Mouse (Mus musculus) liver, embryonic 14.5 days (tissue): Measurements from ENCODE around the gene Dexi.
A peak's percentile ranks its signal among the peaks of the same experiment; 100 is the strongest.

Source experiments
- CTCF ChIP-seq: IDR thresholded peaks from 2 replicates; pipeline ENCODE4 v1.5.1; 2016; ENCODE audit warnings: antibody characterized with exemption, low read depth, control low read depth
- EP300 ChIP-seq: IDR thresholded peaks from 2 replicates; pipeline ENCODE4 v1.6.1; 2016; ENCODE audit warnings: antibody characterized with exemption, low read depth

GRCm38 (mm10) chr16:10527046-10527644 lies 15.7 kb downstream of the Dexi start:
- TF ChIP-seq CTCF (0 out of 2 replicates have a peak, but pooled peaks have one; percentile 20), EP300 (no peak)
